Mouse (Mus musculus) spleen, adult 12 weeks (tissue): ENCODE data around the gene Zfp975.
A peak's percentile ranks its signal among the peaks of the same experiment; 100 is the strongest.
"Not testable (repeated sequence)": the region's sequence is repeated elsewhere in the genome, so short reads cannot be mapped to it uniquely, and the experiment has no call there.

ENCODE experiments used
- DNase-seq: peaks from one replicate; pipeline ENCODE4 v3.0.0; 2022; ENCODE audit warnings: low spot score

Zfp975 gene

GRCm38 (mm10) chr7:42692362-42693158 lies at the start of gene Zfp975:
TSS of gene Zfp975 (minus strand) at chr7:42692742.
- DNase-seq = peak; percentile 49

GRCm38 (mm10) chr7:42738536-42739210 lies 46.1 kb upstream of the Zfp975 start:
- no peak for DNase-seq

- DNase-seq = not testable (repeated sequence)
These were observed 34.4 kb upstream of the Zfp975 start, which contains the start of gene Gm17067 for GRCm38 (mm10) chr7:42726917-42727316. TSS of gene Gm17067 (minus strand) at chr7:42727017.

GRCm38 (mm10) chr7:42693251-42693650 lies 709 bp upstream of the Zfp975 start:
- DNase-seq = not testable (repeated sequence)

- DNase-seq = not testable (repeated sequence)
These were observed 12.5 kb downstream of the Zfp975 start for GRCm38 (mm10) chr7:42680081-42680480.

GRCm38 (mm10) chr7:42679646-42680045 lies 12.9 kb downstream of the Zfp975 start:
- not testable (repeated sequence) for DNase-seq

- DNase-seq = not testable (repeated sequence)
These were observed 32.4 kb downstream of the Zfp975 start for GRCm38 (mm10) chr7:42660140-42660539.

- not testable (repeated sequence) for DNase-seq
These were observed 37.3 kb downstream of the Zfp975 start for GRCm38 (mm10) chr7:42655211-42655610.

- DNase-seq = not testable (repeated sequence)
These were observed 49.4 kb downstream of the Zfp975 start for GRCm38 (mm10) chr7:42643120-42643620.

- peak; percentile 17 for DNase-seq
These were observed 50.1 kb downstream of the Zfp975 start, which contains the start of gene Zfp976 for GRCm38 (mm10) chr7:42642152-42643115. TSS of gene Zfp976 (minus strand) at chr7:42642588.

GRCm38 (mm10) chr7:42631031-42631430 lies 61.5 kb downstream of the Zfp975 start:
- not testable (repeated sequence) for DNase-seq
